Mouse (Mus musculus): Measurements from ENCODE around the gene Gcc1.

DNA sequence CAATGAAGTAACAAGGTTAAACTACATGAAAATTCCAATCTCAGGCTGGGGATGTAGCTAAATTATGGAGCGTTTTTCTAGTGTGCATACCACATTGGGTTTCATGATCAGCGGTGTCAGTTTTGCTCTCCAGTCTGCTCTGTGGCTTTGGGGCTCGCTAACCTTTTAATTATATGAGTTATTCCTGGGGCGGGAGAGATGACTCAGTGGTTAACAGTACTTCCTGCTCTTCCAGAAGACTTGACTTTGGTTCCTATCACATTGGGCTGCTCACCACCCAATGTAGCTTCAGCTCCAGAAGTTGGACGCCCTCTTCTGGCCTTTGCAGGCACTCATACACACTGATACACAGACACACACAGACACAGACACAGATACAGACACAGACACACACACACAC, 42.4 kb upstream of the Gcc1 start:
- TF ChIP-seq CTCF (IDR thresholded peaks at IDR 0.05; ENCODE audit: low read depth, low read length) (no peak), GATA1 (IDR thresholded peaks at IDR 0.05; ENCODE audit: borderline replicate concordance, low read length) (no peak), POLR2AphosphoS5 (IDR thresholded peaks at IDR 0.05; ENCODE audit: insufficient replicate concordance, low read depth, low read length) (no peak)

Data from G1E (cell line).